ENCODE assay signal across 23 mouse cellular contexts in the genomic region with DNA sequence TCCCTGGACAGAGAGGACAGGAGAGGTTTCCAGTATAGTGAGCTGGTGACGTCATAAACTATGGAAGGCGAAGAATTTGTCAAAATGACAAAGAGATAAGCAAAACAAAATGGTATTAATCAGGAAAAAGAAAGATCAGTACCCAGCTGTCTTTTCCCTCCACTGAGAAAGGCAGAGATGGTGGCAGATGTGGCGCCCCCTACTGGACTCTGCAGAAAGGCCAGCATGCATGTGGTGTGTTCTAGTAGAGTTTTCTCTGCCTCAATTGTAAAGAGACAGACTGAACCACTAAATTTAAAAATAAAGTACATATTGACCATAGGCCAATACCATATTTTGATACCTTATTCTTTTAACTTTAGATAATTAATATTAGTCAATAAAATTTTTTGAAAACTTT.
A peak's percentile ranks its signal among the peaks of the same experiment; 100 is the strongest.
DNase-seq lines count a peak whose midpoint lies in the region; ATAC-seq and TF ChIP-seq lines count a peak whose summit lies in the region.
"Had no signal": no experiment of that assay in that cellular context is flagged by ENCODE, and none has a peak within 500 bp of the region (broad histone marks: within the 10 kb centered on the region; RNA-seq: fewer than 3 reads in every experiment).

No protein-coding gene starts in this region.

- peak; percentile 52 for TF ChIP-seq CTCF in Patski (IDR thresholded peaks at IDR 0.05)

- POLR2A ChIA-PET in Patski (lab: Charles Lee) = interaction anchor here (0.6 kb wide), 2 partner anchors 20 to 179 kb away, joined by 3 read pairs; no protein-coding TSS in a partner anchor

- DNase-seq in heart, adult 11 months = peak; percentile 40
- no peak for DNase-seq in heart, adult 18-20 months
- DNase-seq in thymus, postnatal 4 days = peak; percentile 19
- no peak for DNase-seq in thymus, postnatal 36 days
- no peak for DNase-seq in Patski (ENCODE audit: low read depth, low spot score)
- DNase-seq in testis, postnatal 10 days (ENCODE audit: low spot score) = no peak
- DNase-seq: B cell, adult 2 months; cerebellum, adult 11 months; cerebellum, adult 9-11 months; embryo, embryonic 11 days; gastrocnemius, postnatal 25 days; kidney, adult 2 months; lung, postnatal 36 days; right cerebral cortex, postnatal 4 days; thymus, adult 2 months had no signal

- no peak for ATAC-seq in Patski
- ATAC-seq: forebrain, embryonic 14.5 days; hindbrain, embryonic 16.5 days; intestine, embryonic 15.5 days; midbrain, embryonic 16.5 days had no signal

- H3K27me3 ChIP-seq in Patski = no peaks in the 10 kb centered on the region
- H3K27me3 ChIP-seq: embryonic facial prominence, embryonic 12.5 days; heart, embryonic 15.5 days; intestine, embryonic 15.5 days; limb, embryonic 13.5 days; lung, embryonic 15.5 days had no signal

- CTCF ChIA-PET in Patski (lab: Charles Lee) = interaction anchor here (0.9 to 1.9 kb wide), 3 partner anchors 9 to 11 kb away, joined by 3 to 7 read pairs (median 6); no protein-coding TSS in a partner anchor

- in situ Hi-C loops in Patski (cut with MboI; ENCODE audit: low pct_unique_long_range_greater_than_20kb) = no loop called here

Comparison
In these comparisons a context has a peak if more than half of its experiments do, and no peak if none do; other contexts are left out.
1. DNase-seq: peak in heart, adult 11 months (single experiment) and thymus, postnatal 4 days (single experiment); none in heart, adult 18-20 months (0 of 2), thymus, postnatal 36 days (0 of 2), Patski (single experiment) and testis, postnatal 10 days (single experiment).